Mouse (Mus musculus) fibroblast of lung, adult 2 months (primary cell): ENCODE measurements at regions not wholly inside any gene's neighbourhood (a gene's known extent, or its start where the extent isn't known, plus 50 kb on each side); places are given as distances from the start of the nearest gene placed in this dataset.
"Not testable (repeated sequence)": the region's sequence is repeated elsewhere in the genome, so short reads cannot be mapped to it uniquely, and the experiment has no call there.

Source experiments
- DNase-seq: peaks from one replicate; pipeline ENCODE4 v3.0.0-alpha.2; 2011; ENCODE audit warnings: low read depth

DNA sequence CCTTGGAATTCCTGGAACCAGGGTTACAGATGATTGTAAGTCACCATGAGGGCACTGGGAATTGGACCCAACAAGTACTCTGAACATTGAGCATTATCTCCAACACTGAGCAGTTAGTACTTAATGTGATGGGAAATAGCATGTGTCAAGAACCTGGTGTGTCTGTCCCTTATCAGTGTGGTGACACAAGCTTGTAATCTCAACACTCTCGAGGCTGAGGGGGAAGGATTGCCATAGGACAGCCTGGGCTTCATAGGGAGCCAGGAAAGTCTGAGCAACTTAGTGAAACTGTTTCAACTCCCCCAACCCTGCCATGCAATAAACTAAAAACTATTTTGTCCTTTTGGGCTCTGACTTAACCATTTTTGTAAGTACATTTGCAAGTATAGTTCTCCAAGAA lies 100.0 kb downstream of the Wdr20rt start:
- no peak for DNase-seq

- DNase-seq = no peak
Measured at GRCm38 (mm10) chr12:65328532-65328931, 103.2 kb downstream of the Wdr20rt start.

DNA sequence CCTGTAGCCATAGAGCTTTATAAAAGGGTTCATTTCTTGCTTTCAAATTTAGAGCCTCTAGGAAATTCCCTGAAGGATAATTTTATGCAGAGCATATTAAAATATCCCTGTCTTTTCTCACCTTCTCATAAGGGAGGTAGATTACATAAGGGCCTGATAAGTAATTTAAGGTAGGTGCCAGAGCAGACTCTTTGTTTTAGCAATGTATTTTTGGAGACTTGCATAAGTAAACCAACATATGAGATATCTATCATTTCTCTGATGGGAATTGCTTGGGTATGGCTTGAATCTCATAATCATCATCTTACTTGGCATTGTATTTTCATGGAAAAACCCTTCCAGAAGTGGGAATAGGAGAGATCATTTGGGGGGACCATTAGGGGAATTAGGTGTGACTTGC lies 104.4 kb downstream of the Wdr20rt start:
- DNase-seq = no peak

GRCm38 (mm10) chr12:65340009-65340408 lies 114.7 kb downstream of the Wdr20rt start:
- DNase-seq = no peak

- no peak for DNase-seq
Measured at GRCm38 (mm10) chr12:65347251-65347650, 121.9 kb downstream of the Wdr20rt start.

DNA sequence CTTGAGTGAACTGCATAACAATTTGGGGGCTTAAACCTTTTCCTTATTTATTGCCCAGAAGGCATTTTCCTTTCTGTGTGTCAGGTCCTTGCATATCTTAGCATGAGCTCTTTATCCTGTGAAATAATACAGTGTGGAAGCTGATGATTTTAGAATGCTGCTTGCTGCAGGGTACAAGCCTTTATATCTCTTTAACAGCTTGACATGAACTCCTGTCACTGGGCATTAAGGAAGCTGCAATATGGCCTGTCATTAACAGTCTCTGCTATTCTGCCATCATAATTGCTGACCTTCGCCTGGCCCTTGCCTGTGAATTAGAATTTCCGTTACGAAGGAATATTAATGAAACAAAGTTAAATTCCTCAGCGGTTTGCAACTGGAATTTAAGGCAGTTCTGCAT lies 124.2 kb downstream of the Wdr20rt start:
- DNase-seq = no peak

GRCm38 (mm10) chr12:65364179-65364578 lies 138.9 kb downstream of the Wdr20rt start:
- no peak for DNase-seq

DNA sequence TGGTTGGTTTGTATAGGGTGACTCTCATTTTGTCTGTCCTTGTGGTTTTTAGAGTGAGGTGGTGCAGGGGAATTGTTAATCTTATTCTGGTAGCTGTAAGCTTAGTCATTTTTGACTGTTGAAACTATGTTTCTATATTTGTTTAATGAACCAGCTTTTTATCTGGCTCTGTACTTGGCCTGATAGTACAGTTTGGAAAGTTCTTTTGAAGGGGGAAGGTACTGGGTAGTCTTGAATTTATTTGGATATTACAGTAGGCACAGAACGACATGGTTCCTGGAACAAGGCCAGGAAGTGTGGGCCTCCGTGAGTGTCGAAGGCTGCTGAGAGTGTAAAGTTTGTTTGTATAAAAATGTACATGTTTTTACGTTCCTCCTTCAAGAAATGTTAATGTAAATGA lies 142.0 kb downstream of the Wdr20rt start:
- DNase-seq = no peak

- DNase-seq = no peak
Measured at GRCm38 (mm10) chr12:65367866-65368419, 142.6 kb downstream of the Wdr20rt start.

GRCm38 (mm10) chr12:65371650-65372049 lies 146.3 kb downstream of the Wdr20rt start:
- DNase-seq = no peak

- no peak for DNase-seq
Measured at GRCm38 (mm10) chr12:65379321-65379720, 154.0 kb downstream of the Wdr20rt start.

- no peak for DNase-seq
Measured at GRCm38 (mm10) chr12:65382118-65382791, 156.9 kb downstream of the Wdr20rt start.

DNA sequence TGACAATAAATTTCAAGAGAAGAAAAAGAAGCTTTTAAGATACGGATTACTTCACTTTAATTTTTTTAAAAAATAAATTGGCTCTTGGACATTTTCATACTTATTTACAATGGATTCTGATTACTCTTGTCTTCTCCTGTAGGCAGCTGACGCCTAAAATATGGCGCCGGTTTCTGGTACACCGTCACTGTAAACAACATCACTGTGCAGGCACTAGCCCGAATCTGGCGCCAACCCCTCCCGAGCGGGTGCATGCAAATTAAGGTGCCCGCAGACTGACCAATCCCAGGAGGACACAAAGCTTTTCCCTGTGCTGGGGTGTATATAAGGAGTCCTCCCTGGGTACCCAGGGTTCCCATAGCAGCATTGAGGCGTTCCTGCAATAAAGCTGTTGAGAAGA lies 157.5 kb downstream of the Wdr20rt start:
- not testable (repeated sequence) for DNase-seq

DNA sequence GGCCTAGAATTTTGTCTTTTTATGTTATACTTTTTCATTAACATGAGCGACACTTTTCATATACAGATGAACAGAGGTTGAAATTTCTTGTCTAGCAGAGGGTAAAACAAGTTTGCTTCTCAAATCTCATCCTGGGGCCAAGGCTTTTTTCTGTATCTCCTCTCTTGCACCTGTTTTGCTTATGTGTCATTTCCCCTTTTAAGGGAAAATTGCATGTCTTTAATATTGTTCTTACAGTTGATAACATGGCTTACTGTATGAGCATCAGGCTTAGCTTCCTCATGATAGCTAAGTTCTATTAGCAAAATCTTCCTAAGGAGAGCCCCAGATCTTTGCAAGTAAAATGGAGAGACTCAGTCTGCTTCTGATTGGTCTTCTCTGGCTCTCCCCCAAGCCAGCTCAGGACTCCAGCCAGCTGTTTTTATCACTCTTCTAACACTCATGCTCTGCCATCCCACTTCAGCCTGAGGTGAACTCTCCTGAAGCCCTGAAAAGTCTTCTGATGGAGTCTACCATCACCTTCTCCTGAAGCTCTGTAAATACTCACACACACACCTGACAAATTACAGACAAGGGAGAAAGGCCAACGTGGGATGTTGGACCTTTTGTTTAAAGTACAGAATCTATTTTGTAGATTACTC lies 160.8 kb downstream of the Wdr20rt start:
- no peak for DNase-seq

DNA sequence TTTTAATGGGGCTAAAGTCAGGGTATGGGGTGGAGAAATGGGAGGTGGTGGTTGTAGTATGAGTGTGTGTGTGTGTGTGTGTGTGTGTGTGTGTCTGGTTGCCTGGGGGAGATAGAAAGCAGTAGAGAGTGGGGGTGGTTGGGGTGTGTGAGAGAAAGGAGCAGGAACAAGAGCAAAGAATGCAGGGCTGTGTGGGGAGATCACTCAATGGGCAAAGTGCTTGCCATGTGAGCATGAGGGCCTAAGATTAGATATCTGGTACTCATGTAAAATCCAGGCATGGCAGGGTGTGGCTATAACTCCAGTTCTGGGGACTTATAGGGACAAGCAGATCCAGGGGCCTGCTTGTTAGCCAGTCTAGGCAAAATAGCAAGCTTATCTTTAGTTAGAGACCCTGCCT lies 161.7 kb downstream of the Wdr20rt start:
- DNase-seq = no peak

- DNase-seq = no peak
Measured at GRCm38 (mm10) chr12:65389512-65389911, 164.2 kb downstream of the Wdr20rt start.

GRCm38 (mm10) chr12:65390330-65390729 lies 165.0 kb downstream of the Wdr20rt start:
- no peak for DNase-seq

DNA sequence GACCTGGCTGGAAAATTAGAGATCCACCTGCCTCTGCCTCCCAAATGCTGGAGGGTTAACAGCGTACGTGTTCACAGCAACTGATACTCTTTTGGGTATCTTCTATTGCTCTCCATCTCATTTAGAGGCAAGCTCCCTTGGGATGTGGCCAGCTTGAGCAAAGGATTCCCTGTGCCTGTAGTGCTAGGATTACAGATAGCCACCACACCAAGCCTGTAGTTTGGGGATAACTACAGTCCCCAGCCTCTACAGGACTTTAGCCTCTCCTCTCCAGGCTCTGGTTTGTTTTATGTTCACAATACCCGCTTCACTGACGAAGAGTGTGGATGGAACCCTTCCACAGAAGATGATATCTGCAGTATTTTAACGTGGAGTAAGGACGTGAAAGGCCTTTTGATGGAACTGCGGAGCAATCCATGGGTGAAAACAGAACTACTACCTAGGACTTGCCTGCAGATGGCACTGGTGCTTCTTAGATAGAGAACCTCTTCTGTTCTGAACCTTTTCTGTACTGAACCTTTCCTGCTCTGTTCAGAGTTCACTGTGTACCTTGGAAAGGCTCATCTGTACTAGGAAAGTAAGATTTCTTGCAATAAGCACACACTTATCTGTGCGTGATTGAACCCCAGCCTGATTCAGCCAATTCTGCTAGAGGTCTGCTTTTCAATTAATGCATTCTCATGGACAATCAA lies 176.6 kb downstream of the Wdr20rt start:
- peak; percentile 13 for DNase-seq

DNA sequence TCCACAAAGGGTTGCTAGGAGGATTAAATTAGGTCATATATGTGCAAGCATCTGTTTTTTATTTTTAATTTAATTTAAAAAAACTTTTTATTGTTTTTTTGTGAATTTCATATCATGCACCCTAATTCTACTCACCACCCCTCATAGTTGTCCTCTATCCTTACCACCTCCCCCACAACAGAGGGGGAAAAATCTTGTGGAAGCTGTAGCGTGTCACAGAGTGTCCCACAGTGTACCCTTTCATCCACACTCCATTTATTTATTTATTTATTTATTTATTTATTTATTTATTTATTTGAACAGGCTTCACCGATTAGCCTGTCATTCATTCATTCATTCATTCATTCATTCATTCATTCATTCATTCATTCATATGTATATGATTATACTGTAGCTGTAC lies 177.8 kb downstream of the Wdr20rt start:
- DNase-seq = no peak

DNA sequence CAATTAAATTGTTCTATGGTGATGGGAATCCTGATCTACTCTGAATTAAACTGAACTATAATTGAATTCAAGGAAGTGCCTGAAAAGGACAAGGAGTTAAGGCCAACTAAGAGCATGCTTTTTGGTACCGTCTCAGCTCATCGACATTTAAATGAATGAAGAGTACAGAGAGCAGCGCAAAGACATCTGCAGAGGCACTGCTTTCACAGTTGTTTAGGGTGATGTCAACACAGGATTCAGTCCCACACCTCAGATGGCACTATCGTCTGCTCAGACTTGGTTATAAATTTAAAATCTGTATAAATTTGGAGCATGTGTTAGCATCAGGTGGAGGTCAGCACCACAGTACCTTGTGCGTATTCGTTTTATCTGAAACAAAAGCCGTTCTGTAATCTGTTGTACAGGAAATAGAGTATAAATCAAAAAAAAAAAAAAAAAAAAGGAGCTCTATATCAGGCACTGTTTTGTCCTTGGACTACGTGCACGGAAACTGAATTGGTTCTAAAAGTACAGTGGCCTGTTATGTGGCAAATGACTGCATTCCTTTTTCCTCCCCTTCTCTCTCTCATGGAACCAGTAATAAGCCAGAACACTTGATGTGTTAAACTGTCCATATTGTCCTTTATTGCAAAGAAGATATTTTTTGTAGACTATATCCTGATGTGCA lies 187.8 kb downstream of the Wdr20rt start:
- no peak for DNase-seq

DNA sequence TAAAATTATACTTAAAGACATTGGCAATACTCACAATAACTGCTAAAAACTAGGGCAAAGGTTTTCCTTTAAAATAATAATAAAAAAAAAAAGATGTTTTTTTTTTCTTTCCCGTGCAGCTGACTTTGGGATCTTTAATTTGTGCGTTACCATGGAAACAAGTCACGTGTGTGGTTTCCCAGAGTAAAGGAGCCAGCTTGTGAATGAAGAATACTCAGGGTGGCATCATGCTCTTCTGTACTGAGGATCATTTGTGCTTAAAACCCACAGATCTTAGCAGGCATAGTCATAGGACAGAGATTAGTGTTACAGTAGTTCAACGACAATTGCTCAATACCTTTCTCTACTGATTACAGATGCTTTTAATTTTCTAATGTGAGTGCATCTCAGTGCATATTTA lies 189.1 kb downstream of the Wdr20rt start:
- no peak for DNase-seq

- DNase-seq = no peak
Measured at GRCm38 (mm10) chr12:65416909-65417308, 191.6 kb downstream of the Wdr20rt start.

GRCm38 (mm10) chr12:65420127-65420526 lies 194.8 kb downstream of the Wdr20rt start:
- no peak for DNase-seq
